ENCODE assay signal across 13 mouse cellular contexts in genomic region chr1:136401281-136401680, GRCm38 (mm10). TPM values are rescaled to one million over a fixed set of nuclear protein-coding genes. Genes with fewer than 3 reads are reported as not detected.
DNase-seq lines count a peak whose midpoint lies in the region.
"Had no signal": no experiment of that assay in that cellular context is flagged by ENCODE, and none has a peak within 500 bp of the region (broad histone marks: within the 10 kb centered on the region; RNA-seq: fewer than 3 reads in every experiment).

No protein-coding gene starts in this region.

- DNase-seq in left cerebral cortex, adult 11 months (ENCODE audit: low spot score), result peak; percentile 50
- no peak for DNase-seq in left cerebral cortex, postnatal 4 days
- peak; percentile 89 for DNase-seq in brain, adult 2 months (ENCODE audit: low read depth, low spot score)
- DNase-seq in left cerebral cortex, postnatal 25 days (ENCODE audit: low spot score in 2 of 2), result peak; percentile 67 to 91
- peak; percentile 80 for DNase-seq in telencephalon, adult 2 months (ENCODE audit: low read depth, low spot score)
- DNase-seq in adrenal gland, postnatal 10 days, result no peak
- no peak for DNase-seq in spleen, postnatal 10 days (ENCODE audit: low spot score in 2 of 2)
- DNase-seq: cerebellum, postnatal 10 days; gastrocnemius, postnatal 14 days; kidney, adult 9 months; liver, postnatal 0 days; lung, postnatal 4 days; thymus, postnatal 25 days had no signal

- intact Hi-C loops in left cerebral cortex, postnatal 4 days (cut with DNase I), result no loop called here
- intact Hi-C loops in left cerebral cortex, postnatal 25 days (cut with DNase I), result loop anchor here (2.0 kb wide), 2 partner anchors 14 to 58 kb away; partner anchors contain the start of gene Ddx59

RNA-seq across cellular contexts. Expression of gene Ddx59, which starts 13.8 kb away (rescaled TPM):
- 10 to 100 TPM; 11.2 to 14.1 TPM for total RNA-seq in left cerebral cortex, postnatal 4 days (2021)
- total RNA-seq in left cerebral cortex, postnatal 25 days (2021), result 1 to 10 TPM; 8.5 to 9.1 TPM
- 10 to 100 TPM; 16.6 to 17.5 TPM for total RNA-seq in adrenal gland, postnatal 10 days (2021)

RNA-seq across cellular contexts. Expression of gene Camsap2, which starts 55.4 kb away (rescaled TPM):
- 100 to 1,000 TPM; 153 to 159 TPM for total RNA-seq in left cerebral cortex, postnatal 4 days (2021)
- total RNA-seq in left cerebral cortex, postnatal 25 days (2021), result 100 to 1,000 TPM; 135 to 137 TPM
- total RNA-seq in adrenal gland, postnatal 10 days (2021), result 10 to 100 TPM; 46.6 to 48.1 TPM

Comparison
In these comparisons a context has a peak if more than half of its experiments do, and no peak if none do; other contexts are left out.
1. DNase-seq: peak in left cerebral cortex, adult 11 months (single experiment), brain, adult 2 months (single experiment), left cerebral cortex, postnatal 25 days (2 of 2) and telencephalon, adult 2 months (single experiment); none in left cerebral cortex, postnatal 4 days (single experiment), adrenal gland, postnatal 10 days (single experiment) and spleen, postnatal 10 days (0 of 2).